20 mouse cellular contexts compared by ENCODE assay signal in genomic region chr12:91183928-91184327, GRCm38 (mm10).
DNase-seq lines count a peak whose midpoint lies in the region; ATAC-seq and TF ChIP-seq lines count a peak whose summit lies in the region.
"Had no signal": no experiment of that assay in that cellular context is flagged by ENCODE, and none has a peak within 500 bp of the region (broad histone marks: within the 10 kb centered on the region; RNA-seq: fewer than 3 reads in every experiment).

No protein-coding gene starts in this region.

- DNase-seq in CD4-positive, CD25-positive, alpha-beta regulatory T cell, adult 2 months (ENCODE audit: low read depth, low spot score): peak; percentile 54
- DNase-seq in CH12.LX (ENCODE audit: extremely low read depth): peak; percentile 24
- no peak for DNase-seq in layer of hippocampus, adult 18-20 months (ENCODE audit: low spot score in 2 of 2)
- DNase-seq in gastrocnemius, postnatal 36 days: no peak
- DNase-seq in heart, adult 8-10 months (ENCODE audit: low spot score): no peak
- no peak for DNase-seq in cerebellum, adult 11 months
- DNase-seq: adrenal gland, postnatal 14 days; cerebellum, adult 11-12 months; cerebellum, adult 9-10 months; cerebellum, postnatal 36 days; gastrocnemius, postnatal 14 days; heart, postnatal 4 days had no signal

- no peak for TF ChIP-seq CTCF in CH12.LX (conservative IDR thresholded peaks at IDR 0.05 in 1 of 2, IDR thresholded peaks at IDR 0.05 in 1 of 2; ENCODE audit: low read depth in 2 of 2, low read length in 2 of 2)
- TF ChIP-seq CTCF in bone marrow macrophage, adult 2 months (IDR thresholded peaks at IDR 0.05; ENCODE audit: low read depth, low read length): no peak

- no peaks in the 10 kb centered on the region for H3K27me3 ChIP-seq in CH12.LX (replicated peaks)
- H3K27me3 ChIP-seq: embryonic facial prominence, embryonic 13.5 days; forebrain, embryonic 12.5 days; heart, embryonic 13.5 days; hindbrain, embryonic 12.5 days had no signal

- peak overlapping the region; percentile 64; the same call in 1 of the 2 replicates for H3K4me2 ChIP-seq in CH12.LX (ENCODE audit: insufficient read depth, low read depth, poor library complexity, severe bottlenecking)
- H3K4me2 ChIP-seq: embryonic facial prominence, embryonic 13.5 days; forebrain, embryonic 12.5 days; heart, embryonic 13.5 days; hindbrain, embryonic 12.5 days had no signal

- peak overlapping the region; percentile 80 for H3K9ac ChIP-seq in CH12.LX (ENCODE audit: insufficient read depth, low read depth)
- H3K9ac ChIP-seq: embryonic facial prominence, embryonic 13.5 days; forebrain, embryonic 12.5 days; heart, embryonic 13.5 days; hindbrain, embryonic 12.5 days had no signal

- in situ Hi-C loops in CH12.LX (cut with MboI; ENCODE audit: low pct_ligation_motif_present, low pct_unique_long_range_greater_than_20kb, low sequenced_read_pairs): no loop called here

- peak overlapping the region; percentile 86 for H3K27ac ChIP-seq in CH12.LX (ENCODE audit: insufficient read depth, low read depth)
- peak overlapping the region; percentile 85 for H3K27ac ChIP-seq in bone marrow macrophage, adult 2 months (ENCODE audit: insufficient read depth, low read depth, low read length)
- H3K27ac ChIP-seq: embryonic facial prominence, embryonic 13.5 days; forebrain, embryonic 12.5 days; heart, embryonic 13.5 days; hindbrain, embryonic 12.5 days had no signal

- no peaks in the 10 kb centered on the region for H3K9me3 ChIP-seq in CH12.LX (replicated peaks; ENCODE audit: low read length)
- H3K9me3 ChIP-seq: embryonic facial prominence, embryonic 13.5 days; forebrain, embryonic 12.5 days; heart, embryonic 13.5 days; hindbrain, embryonic 12.5 days had no signal

- 0 out of 2 replicates have a peak, but pooled peaks cover 3% of the 10 kb centered on the region for H3K79me2 ChIP-seq in CH12.LX (replicated peaks; ENCODE audit: control insufficient read depth, extremely low read depth, insufficient read depth, poor library complexity, severe bottlenecking)

- no peak for TF ChIP-seq POLR2A in CH12.LX (IDR thresholded peaks at IDR 0.05; ENCODE audit: low read depth, low read length)
- TF ChIP-seq POLR2A in bone marrow macrophage, adult 2 months (IDR thresholded peaks at IDR 0.05; ENCODE audit: borderline replicate concordance, low read depth, low read length): no peak

- H3K4me3 ChIP-seq in CH12.LX (replicated peaks in 1 of 3; ENCODE audit: low read depth in 2 of 3, low read length in 2 of 3, poor library complexity in 1 of 3): peak overlapping the region; percentile 57 to 70 (median 65)
- H3K4me3 ChIP-seq in bone marrow macrophage, adult 2 months (ENCODE audit: insufficient read depth, low read length): peak overlapping the region; percentile 59
- H3K4me3 ChIP-seq: embryonic facial prominence, embryonic 13.5 days; forebrain, embryonic 12.5 days; heart, embryonic 13.5 days; hindbrain, embryonic 12.5 days had no signal

- H3K36me3 ChIP-seq in CH12.LX (replicated peaks in 1 of 2; ENCODE audit: control insufficient read depth in 1 of 2, insufficient read depth in 1 of 2, low read length in 1 of 2): peaks cover 0 to 2% of the 10 kb centered on the region in 2 experiments
- H3K36me3 ChIP-seq: embryonic facial prominence, embryonic 13.5 days; forebrain, embryonic 12.5 days; heart, embryonic 13.5 days; hindbrain, embryonic 12.5 days had no signal

- TF ChIP-seq RAD21 in CH12.LX (IDR thresholded peaks at IDR 0.05; ENCODE audit: low read depth, low read length): no peak

- intact Hi-C loops in gastrocnemius, postnatal 36 days (cut with DNase I): no loop called here

- peaks cover 0 to 29% of the 10 kb centered on the region in 2 experiments; a peak in 2 of 4 replicates for H3K4me1 ChIP-seq in CH12.LX (ENCODE audit: control insufficient read depth in 1 of 2, insufficient read depth in 2 of 2)
- peaks cover 25% of the 10 kb centered on the region for H3K4me1 ChIP-seq in bone marrow macrophage, adult 2 months (ENCODE audit: control insufficient read depth, insufficient read depth, low read length)
- H3K4me1 ChIP-seq: embryonic facial prominence, embryonic 13.5 days; forebrain, embryonic 12.5 days; heart, embryonic 13.5 days; hindbrain, embryonic 12.5 days had no signal

- ATAC-seq in megakaryocyte, adult 5-6 weeks (ENCODE audit: poor library complexity, severe bottlenecking): 0 out of 2 replicates have a peak, but pooled peaks have one; percentile 4
- ATAC-seq: forebrain, embryonic 16.5 days; hindbrain, embryonic 16.5 days had no signal

- no peak for TF ChIP-seq EP300 in CH12.LX (IDR thresholded peaks at IDR 0.05; ENCODE audit: low read length)

- dilution Hi-C loops in CH12.LX (cut with MboI; ENCODE audit: extremely low pct_ligation_motif_present, extremely low pct_unique_long_range_greater_than_20kb, low sequenced_read_pairs): no loop called here

TF ChIP-seq in CH12.LX, 34 proteins besides CTCF, POLR2A, EP300 and RAD21:
- no peak for TF ChIP-seq SMC3 (IDR thresholded peaks at IDR 0.05; ENCODE audit: low read depth, low read length)
- TF ChIP-seq POLR2AphosphoS2 (IDR thresholded peaks at IDR 0.05; ENCODE audit: low read depth, low read length): no peak
- TF ChIP-seq MXI1 (IDR thresholded peaks at IDR 0.05; ENCODE audit: low read depth, low read length): no peak
- no peak for TF ChIP-seq USF2 (conservative IDR thresholded peaks at IDR 0.05; ENCODE audit: low read depth, low read length)
- TF ChIP-seq GABPA (IDR thresholded peaks at IDR 0.05; ENCODE audit: insufficient replicate concordance, low read depth, low read length): no peak
- TF ChIP-seq BHLHE40 (IDR thresholded peaks at IDR 0.05; ENCODE audit: low read depth, low read length): no peak
- no peak for TF ChIP-seq UBTF (IDR thresholded peaks at IDR 0.05; ENCODE audit: low read depth, low read length)
- TF ChIP-seq CHD1 (IDR thresholded peaks at IDR 0.05; ENCODE audit: low read depth, low read length): no peak
- no peak for TF ChIP-seq MAZ (IDR thresholded peaks at IDR 0.05; ENCODE audit: low read depth, low read length)
- TF ChIP-seq ETS1 (conservative IDR thresholded peaks at IDR 0.05; ENCODE audit: low read depth, low read length): no peak
- TF ChIP-seq JUN (IDR thresholded peaks at IDR 0.05; ENCODE audit: insufficient read depth, low read depth, low read length): no peak
- no peak for TF ChIP-seq HCFC1 (IDR thresholded peaks at IDR 0.05; ENCODE audit: low read depth, low read length)
- no peak for TF ChIP-seq RCOR1 (conservative IDR thresholded peaks at IDR 0.05; ENCODE audit: low read depth, low read length)
- TF ChIP-seq SIN3A (IDR thresholded peaks at IDR 0.05; ENCODE audit: low read length): no peak
- no peak for TF ChIP-seq KAT2A (IDR thresholded peaks at IDR 0.05; ENCODE audit: insufficient replicate concordance, low read length)
- no peak for TF ChIP-seq ZC3H11A (IDR thresholded peaks at IDR 0.05; ENCODE audit: low read depth, low read length)
- no peak for TF ChIP-seq ZMIZ1 (IDR thresholded peaks at IDR 0.05; ENCODE audit: low read depth, low read length)
- TF ChIP-seq MAX (IDR thresholded peaks at IDR 0.05; ENCODE audit: low read length): no peak
- TF ChIP-seq TBP (conservative IDR thresholded peaks at IDR 0.05; ENCODE audit: low read depth, low read length): no peak

Comparison
In these comparisons a context has a peak if more than half of its experiments do, and no peak if none do; other contexts are left out.
1. DNase-seq: peak in CD4-positive, CD25-positive, alpha-beta regulatory T cell, adult 2 months (single experiment) and CH12.LX (single experiment); none in layer of hippocampus, adult 18-20 months (0 of 2), gastrocnemius, postnatal 36 days (0 of 2), heart, adult 8-10 months (single experiment) and cerebellum, adult 11 months (single experiment).